Mouse (Mus musculus): ENCODE data around the gene Ap2a2. TPM values are rescaled to one million over a fixed set of nuclear protein-coding genes. Genes with fewer than 3 reads are reported as not detected.
"Not testable (repeated sequence)": the region's sequence is repeated elsewhere in the genome, so short reads cannot be mapped to it uniquely, and the experiment has no call there.

The Ap2a2 gene
- total RNA-seq, 2 experiments from 2014 or later = 20.0 to 23.6 TPM

DNA sequence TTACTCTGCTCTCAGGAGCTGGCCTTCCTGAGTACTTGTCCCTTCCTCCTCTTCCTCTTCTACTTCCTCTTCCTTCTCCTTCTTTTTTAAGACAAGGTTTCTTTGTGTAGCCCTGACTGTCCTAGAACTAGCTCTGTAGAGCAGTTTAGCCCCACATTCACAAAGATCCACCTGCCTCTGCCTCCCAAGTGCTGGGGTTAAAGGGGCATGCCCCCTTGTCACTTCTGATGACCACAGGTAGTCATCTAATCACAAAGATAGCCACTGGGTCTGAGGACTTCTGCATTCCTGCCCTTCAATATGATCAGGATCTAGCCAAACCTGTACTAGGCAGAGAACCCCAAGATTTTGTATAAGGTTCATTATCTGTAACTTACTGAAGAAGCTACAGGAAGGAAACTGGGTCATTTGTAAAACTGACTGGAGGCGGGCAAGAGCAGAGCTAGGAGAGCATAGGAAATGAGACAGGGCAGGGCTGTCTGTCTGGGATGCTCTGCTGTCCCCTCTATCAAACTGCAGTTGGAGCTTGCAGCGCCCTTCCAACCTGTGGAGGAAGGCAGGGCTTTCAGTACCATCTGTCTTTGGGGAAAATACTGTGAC lies 2.1 kb upstream of the Ap2a2 start:
- ATAC-seq (replicated peaks; ENCODE audit: poor library complexity) = no peak

DNA sequence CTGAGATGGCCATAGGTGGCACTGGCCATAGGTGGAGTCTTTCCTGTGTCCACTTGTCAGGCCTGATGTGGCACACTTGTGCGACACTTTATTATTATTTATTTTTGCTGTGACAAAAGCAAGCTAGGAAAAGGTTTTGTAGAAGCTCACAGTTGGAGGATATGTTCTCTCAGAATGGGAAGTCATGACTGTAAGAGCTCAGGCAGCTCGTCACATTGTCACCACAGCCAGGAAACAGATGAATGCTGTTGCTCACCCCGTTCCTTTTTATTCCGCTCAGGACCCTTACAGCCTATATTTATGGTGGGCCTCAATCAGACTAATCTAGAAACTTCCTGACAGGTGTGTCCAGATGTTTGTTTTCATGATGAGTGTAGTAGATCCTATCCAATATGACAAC lies 1.5 kb upstream of the Ap2a2 start:
- no peak for ATAC-seq (replicated peaks; ENCODE audit: poor library complexity)

DNA sequence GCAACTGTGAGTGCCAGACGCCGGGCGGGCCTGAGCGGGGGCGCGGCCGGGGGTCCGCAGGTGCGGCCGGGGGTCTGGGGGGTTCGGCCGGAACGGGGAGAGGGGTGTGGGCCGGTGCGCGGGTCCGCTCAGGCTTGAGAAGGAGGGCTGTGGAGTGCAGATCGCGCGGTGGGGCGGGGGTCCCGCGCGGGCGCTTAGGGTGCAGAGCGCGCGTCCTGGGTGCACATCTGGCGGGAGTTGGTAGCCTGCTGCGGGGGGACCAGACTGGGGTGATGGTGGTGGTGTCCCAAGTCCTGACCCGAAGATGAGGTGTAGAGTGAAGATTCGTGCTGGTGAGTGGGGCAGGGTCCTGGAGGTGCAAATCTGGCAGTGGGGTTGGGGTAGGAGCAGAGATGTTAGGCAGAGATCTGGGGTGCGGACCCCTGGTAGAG lies 463 bp downstream of the Ap2a2 start:
- no peak for ATAC-seq (replicated peaks; ENCODE audit: poor library complexity)

DNA sequence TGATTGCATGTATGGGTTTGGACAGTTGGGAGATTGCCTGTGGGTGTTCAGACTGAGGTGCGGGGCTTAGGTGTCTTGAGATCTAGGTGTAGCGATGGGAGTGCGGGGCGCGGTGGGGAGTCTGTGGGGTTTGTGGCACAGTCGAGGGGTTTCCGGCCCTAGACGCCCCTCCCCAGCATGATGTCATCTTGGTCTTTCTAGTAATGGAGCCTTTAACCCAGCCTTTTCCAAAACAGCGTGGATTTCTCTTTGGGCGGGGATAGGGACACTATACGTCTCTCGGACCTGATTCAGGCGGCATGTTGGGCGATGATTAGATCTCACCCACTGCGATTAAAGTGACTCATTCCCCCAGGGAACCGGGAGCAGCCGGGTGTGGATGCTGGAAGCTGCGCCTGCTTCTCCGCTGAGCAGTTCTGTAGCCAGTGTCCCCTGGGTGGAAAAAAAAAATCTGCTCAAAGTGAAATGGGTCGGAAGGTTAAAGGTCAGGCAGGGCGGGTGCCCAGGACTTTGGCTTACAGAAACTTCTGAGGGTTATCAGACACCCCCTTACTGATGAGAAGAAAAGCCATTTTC lies 967 bp downstream of the Ap2a2 start:
- ATAC-seq (replicated peaks; ENCODE audit: poor library complexity) = no peak

DNA sequence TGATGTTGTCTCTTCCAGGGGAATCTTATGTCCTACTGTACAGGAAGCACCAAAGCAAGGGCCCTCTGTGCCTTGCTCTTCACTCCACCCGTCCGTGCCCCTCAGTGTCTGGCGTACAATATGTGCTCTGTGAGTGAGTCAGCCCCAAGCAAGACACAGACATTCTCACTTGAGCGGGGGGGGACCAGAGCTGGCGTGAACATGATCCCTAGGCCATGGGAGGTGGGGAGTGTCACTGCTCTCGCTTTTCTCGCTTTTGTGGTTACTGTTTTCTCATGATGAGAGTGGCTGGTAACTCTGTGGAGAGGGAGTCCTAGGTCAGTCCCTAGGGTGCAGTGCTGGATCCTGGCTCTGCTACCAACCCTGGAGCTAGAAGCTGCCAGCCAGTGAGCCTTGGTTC lies 2.6 kb downstream of the Ap2a2 start:
- ATAC-seq (replicated peaks; ENCODE audit: poor library complexity) = no peak

DNA sequence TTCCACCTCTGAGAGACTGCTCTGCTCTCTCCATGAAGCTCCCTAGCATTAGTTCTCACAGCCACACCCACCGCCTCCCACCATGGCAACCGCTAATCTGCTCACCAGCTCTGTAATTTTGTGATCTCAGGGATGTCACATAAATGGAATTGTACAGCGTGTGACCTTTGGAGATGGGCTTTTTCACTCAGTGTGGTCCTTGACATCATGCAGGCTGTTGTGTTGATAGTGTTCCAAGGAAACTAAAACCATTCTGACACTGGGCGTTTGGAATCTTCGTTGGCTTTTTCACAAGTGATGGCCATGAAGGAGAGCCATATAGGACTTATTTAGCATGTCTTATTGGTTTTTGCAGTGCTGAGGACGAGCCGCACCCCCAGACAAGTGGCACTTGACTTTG lies 4.6 kb downstream of the Ap2a2 start:
- ATAC-seq (replicated peaks; ENCODE audit: poor library complexity) = no peak

DNA sequence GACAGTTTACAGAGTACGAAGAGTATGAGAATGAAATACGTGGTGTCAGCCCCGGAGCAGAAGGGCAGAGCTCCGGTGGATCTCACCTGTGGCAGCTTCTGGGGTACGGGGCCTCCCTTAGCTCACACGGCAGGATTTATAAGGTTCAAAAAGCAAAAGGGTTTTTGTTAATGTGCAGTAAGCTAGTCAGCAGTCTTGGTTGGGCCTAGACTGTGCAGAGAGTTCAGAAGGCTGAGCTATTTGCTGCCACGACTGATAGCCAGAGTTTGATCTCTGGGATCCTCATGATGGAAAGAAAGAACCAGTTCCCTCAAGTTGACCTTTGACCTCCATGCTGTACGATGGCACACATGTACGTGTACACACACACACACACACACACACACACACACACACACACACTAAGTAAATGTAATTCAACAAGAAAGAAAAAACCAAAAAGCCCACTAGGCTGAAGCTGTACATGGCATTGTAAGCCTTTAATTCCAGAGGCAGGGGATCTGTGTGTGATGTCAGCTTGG lies 7.4 kb downstream of the Ap2a2 start:
- no peak for ATAC-seq (replicated peaks; ENCODE audit: poor library complexity)

DNA sequence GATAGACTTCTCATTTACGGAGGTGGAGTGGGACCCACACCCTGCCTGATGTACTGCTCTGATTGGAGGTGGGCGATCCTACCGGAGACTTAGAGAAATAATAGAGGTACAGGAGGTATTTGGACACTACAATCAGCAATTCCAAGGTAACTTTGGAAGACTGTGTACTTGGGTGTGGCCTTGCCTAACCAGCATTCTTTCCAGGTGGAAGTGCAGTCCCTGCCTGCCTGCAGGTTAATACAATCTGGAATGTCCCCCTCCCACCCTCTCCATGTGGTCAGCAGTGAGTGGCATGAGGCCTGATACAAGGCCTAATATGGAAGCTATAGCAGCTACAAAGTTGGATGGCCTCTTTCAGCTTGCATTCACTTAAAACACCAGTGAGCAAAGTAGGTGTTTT lies 7.9 kb downstream of the Ap2a2 start:
- no peak for ATAC-seq (replicated peaks; ENCODE audit: poor library complexity)

DNA sequence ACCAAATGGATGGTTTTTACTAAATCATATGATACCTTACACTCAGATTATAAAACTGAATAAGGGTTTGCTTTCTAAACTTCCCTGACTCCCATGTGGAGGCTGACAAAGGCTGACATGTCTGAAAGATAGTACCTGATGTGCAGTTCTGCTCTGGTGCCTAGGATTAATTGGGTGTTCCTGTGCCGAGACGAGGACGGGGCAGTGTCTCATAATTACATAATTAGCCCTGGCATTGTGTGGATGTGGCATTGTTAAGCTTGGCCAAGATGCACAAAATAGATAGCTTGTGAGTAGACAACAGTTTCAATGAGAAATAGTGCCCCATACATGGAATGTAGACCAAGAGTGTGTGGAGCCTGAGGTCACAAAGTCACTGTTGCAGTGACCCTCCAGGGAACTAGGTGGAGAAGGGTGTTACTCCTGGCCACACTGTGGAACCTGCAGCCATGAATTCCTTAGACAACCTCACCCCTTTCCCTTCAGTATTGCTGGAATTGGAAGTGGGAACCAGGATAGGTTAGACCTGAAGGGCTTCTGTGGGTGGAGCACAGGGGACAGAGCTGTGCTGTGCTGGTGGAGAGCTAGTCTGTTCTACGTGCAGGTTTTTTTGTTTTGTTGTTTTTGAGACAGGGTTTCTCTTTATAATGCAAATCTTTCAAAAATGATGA lies 8.8 kb downstream of the Ap2a2 start:
- ATAC-seq (replicated peaks; ENCODE audit: poor library complexity) = no peak

DNA sequence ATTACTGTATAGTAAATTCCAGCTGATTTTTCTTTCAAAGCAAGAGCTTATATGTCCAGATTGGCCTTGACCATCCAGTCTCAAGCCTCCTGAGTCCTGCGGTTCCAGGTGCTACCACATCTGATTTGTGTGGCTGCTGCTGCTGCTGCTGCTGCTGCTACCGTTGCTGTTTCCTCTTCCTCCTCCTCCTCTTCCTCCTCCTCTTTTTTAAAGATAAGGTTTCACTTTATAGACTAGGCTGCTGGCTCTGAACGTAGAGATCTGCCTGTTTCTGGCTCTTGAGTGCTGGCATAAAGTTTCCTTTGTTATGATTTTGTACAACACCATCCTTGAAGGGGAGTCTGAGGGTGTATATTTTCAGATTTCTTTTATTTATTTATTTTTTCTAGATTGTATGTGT lies 12.1 kb downstream of the Ap2a2 start:
- ATAC-seq (replicated peaks; ENCODE audit: poor library complexity) = peak; percentile 46; the same call in 1 of the 2 replicates

DNA sequence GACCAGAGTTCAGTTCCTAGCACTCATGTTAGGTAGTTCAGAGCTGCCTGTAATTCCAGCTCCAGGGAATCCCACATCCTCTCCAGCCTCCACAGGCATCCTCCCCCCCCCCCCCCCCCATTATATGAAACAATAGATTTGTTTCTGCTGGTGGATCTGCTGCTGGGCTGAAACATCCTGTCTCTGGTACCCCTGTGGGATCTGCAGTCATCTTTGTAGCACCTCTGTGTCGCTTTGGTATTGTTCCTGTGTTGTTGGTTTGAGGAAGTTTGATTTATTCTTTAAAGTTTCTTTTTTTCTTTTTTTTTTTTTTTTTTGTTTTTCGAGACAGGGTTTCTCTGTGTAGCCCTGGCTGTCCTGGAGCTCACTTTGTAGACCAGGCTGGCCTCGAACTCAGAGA lies 13.5 kb downstream of the Ap2a2 start:
- ATAC-seq (replicated peaks; ENCODE audit: poor library complexity) = no peak

DNA sequence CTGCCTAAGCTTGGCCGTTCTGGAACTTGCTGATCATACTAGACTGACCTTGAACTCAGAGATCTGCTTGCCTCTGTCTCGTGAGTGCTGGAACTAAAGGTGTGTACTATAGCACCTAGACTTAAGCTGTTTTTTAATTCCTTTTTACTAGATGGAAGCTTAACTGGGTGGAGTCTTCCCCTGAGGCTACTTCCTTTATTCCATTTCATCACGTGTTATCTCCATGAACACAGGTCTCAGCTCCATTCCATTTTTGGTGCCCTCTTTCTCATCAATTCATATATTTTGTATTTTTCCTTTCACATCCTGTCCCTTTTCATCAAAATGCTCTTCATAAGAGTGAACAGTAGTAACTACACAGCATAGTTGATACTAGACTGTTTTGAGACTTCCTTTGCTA lies 15.8 kb downstream of the Ap2a2 start:
- ATAC-seq (replicated peaks; ENCODE audit: poor library complexity) = no peak

DNA sequence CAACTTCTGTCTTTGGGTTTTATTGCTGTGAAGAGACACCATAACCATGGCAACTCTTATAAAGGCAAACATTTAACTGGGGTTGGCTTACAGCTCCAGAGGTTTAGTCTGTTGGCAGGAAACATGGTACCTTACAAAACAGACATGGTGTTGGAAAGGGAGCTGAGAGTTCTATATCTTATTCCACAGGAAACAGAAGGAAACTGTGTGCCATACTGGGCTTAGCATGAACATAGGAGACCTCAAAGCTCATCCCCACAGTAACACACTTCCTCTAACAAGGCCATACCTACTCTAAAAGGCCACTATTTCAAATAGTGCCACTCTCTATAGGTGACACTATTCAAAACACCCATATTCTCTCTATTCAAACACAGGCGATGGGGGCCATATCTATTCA lies 16.5 kb downstream of the Ap2a2 start:
- ATAC-seq (replicated peaks; ENCODE audit: poor library complexity) = no peak

DNA sequence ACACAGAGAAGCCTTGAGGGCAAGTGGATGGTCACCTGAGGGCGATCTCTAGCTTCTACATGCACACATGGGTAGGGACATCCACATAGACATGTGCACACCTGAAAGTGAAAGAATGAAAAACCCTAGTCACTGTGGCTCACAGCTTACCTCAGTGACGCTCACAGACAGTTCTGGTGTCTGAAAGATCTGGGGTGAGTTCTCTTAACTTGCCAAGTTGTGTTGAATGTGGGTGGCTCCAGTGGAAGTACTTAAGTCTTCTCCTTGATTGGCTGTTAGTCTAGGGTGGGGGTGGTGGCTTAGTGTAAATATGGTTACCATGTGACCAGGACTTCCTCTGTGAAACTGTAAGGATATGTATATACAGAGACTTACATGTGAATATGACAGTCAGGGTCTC lies 17.0 kb downstream of the Ap2a2 start:
- peak; percentile 77 for ATAC-seq (replicated peaks; ENCODE audit: poor library complexity)

DNA sequence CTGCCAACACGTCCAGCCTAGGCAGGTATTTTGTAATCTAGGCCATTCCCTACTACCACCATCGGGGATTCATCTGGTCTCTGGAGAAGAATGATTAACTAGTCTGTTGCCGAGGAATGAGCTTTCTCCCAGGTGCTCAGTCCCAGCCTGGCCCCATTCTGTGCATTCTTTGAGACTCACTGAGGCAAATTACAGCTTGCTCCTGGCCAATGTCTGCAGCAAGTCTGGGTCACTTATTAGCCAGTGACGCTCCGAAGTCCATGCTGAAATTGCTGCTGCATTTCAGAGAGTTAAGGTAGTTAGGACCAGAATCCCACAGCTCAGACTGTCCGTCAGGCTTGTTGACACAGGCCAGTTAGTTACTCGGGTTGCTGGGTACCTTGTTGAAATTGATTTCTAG lies 19.4 kb downstream of the Ap2a2 start:
- no peak for ATAC-seq (replicated peaks; ENCODE audit: poor library complexity)

DNA sequence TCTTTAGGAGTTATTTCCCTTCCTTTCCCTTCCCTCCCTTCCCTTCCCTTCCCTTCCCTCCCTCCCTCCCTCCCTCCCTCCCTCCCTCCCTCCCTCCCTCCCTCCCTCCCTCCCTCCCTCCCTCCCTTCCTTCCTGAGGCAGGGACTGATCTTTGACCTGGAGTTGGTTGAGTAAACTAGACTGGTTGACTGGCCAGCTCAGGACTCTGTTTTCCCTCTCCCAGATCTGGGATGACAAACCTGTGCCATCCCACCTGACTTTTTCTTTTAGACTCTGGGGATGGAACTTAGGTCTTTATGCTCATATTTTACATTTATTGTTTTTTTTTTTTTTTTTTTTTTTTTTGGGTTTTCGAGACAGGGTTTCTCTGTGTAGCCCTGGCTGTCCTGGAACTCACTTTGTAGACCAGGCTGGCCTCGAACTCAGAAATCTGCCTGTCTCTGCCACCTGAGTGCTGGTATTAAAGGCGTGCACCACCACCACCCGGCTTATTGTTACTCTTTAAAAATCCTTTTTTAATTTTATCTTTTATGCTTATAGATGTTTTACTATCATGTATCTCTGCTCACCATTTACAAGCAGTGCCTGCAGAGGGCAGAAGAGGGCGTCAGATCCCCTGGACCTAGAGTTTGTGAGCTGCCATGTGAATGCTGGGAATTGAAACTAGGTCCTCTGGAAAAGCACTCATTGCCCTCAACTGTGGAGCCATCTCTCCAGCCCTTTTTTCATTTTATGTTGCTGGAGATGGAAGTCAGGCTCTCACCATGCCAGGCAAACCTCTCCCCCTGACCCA lies 22.3 kb downstream of the Ap2a2 start:
- ATAC-seq (replicated peaks; ENCODE audit: poor library complexity) = no peak; the same call in 1 of the 2 replicates

DNA sequence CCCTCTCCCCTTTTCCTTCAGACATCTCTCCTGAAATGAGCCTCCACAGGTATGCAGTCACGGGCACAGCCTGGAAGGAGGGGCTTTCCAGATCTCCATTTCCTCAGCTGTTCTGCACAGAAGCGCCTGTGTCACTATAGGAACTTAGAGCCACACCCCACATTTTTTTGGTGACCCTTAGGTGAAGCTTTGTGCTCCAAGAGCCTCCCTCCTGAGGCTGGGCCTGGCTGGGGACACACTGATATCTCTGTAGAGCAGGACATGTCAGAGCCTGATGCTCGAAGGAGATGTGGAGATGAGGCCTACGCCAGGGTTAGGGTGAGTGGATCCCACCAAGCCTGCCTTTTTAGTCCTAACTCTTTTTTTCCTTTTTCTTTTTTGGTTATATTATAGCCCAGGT lies 23.3 kb downstream of the Ap2a2 start:
- peak; percentile 97 for ATAC-seq (replicated peaks; ENCODE audit: poor library complexity)

DNA sequence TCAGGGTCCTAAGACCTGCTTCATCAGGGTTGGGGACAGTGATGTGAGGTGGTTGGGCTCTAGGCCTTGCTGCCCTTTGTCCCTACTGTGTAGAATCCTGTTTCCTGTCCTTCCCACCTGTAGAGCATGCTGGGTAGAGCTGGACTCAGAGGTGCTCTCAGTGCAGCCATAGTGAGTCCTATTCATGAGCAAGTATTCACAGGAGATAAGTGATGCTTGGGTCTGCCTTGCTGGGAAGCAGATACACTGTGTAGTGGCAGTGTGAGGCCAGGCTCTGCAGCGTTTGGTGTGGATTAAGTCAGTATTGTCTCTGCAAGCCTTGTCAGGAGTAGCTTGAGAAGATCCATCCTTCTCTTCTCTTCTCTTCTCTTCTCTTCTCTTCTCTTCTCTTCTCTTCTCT lies 23.9 kb downstream of the Ap2a2 start:
- ATAC-seq (replicated peaks; ENCODE audit: poor library complexity) = 0 out of 2 replicates have a peak, but pooled peaks have one; percentile 5

DNA sequence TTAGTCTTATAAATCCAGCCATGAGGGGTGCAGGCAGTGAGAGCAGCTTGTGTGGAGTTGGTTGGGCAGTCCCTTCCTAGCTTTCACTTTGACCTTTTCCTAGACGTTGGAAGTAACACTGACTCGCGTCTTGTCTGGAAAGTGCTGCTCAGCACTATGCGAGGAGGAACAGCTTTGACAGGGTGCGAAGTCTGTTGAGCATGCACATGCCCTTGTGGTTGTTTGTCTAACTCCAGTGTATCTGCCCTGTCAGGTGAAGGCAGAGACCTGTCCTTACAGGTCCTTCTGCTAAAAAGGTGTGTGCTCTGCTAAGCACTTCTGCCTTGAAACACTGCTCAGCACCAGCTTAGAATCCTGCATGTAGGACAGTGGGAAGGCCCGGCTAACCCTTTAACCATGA lies 26.9 kb downstream of the Ap2a2 start:
- no peak for ATAC-seq (replicated peaks; ENCODE audit: poor library complexity)

DNA sequence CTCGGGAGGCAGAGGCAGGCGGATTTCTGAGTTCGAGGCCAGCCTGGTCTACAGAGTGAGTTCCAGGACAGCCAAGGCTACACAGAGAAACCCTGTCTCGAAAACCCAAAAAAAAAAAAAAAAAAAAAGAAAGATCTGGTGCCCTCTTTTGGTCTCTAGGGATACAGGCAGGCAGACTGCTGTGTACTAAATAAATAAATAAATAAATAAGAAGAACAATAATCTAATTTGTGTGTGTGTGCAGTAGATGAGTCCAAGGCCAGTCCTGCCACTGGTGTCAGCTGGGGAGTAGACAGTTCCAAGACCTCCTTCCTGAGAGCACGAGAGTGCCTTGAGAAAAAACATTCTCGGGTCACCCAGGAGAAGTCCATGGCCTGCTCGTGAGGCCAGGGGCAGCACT lies 28.3 kb downstream of the Ap2a2 start:
- not testable (repeated sequence) for ATAC-seq (replicated peaks; ENCODE audit: poor library complexity)

DNA sequence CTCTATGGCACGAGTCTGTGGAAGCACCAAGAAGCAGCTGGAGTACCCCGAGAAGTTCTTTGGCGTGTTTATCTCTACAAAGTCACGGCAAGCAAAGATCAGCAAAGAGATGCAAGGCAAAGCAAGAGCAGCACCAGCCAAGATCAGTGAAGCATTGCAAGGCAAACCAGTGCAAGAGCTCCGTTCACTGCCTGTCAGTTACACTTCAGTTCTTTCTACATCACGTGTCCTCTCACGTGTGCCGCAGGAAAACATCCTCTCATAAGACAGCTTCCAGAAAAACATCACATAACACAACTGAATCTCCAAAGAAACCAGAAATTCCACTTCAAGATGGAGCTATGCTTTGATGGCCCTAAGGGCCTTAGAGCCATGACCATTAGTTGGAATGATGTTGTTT lies 29.0 kb downstream of the Ap2a2 start:
- no peak for ATAC-seq (replicated peaks; ENCODE audit: poor library complexity)

DNA sequence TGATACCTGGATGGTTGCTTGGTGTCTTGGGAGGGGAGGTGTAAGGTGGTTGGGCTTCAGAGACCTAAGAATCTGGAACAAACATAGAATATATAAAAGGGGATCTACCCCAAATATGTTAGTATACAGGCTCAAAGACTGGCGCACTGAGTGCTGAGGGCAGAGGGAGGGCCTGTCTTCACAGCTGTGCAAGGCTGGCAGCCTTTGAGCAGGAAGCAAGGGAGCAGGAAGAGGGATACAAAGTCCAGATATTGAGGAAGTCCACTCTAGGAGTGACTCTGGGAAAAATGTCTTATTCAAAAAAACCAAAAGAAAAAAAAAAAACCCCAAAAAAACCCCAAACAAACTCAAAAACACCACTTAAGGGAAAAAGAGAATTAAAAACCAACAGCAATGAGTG lies 30.1 kb downstream of the Ap2a2 start:
- ATAC-seq (replicated peaks; ENCODE audit: poor library complexity) = no peak

Data from megakaryocyte progenitor cell, adult 5-6 weeks (primary cell).